9 mouse cellular contexts compared by ENCODE assay signal in the genomic region with DNA sequence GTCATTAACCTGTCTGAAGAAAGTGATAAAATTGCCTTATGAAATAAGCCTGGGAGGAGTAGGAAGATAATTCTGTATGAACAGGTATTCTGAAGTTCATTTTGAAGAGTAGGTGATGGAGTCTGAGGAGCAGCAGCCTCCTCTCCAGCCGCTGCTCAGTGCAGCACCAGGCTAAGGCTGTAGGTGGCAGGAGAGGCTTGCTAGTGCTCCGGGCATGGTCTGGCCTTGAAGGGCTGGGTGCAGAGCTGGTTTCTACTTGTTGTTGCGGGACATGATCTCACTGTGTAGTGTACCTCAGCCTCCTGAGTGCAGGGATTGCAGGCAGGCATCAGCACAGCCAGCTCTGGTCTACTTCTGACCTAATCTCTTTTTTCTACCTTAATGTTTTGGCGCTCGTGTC. TPM values are rescaled to one million over a fixed set of nuclear protein-coding genes. Genes with fewer than 3 reads are reported as not detected.
DNase-seq lines count a peak whose midpoint lies in the region; ATAC-seq and TF ChIP-seq lines count a peak whose summit lies in the region.
"Had no signal": no experiment of that assay in that cellular context is flagged by ENCODE, and none has a peak within 500 bp of the region (broad histone marks: within the 10 kb centered on the region; RNA-seq: fewer than 3 reads in every experiment).

No protein-coding gene starts in this region.

- peak in 1 of 2 experiments; percentile 24 for DNase-seq in cerebellum, adult 2 months
- DNase-seq in cerebellum, adult 9-11 months, result no peak
- peak; percentile 29 to 39 for DNase-seq in cerebellum, postnatal 36 days
- peak; percentile 13 to 35 for DNase-seq in gastrocnemius, adult 8-10 months (ENCODE audit: low spot score in 2 of 2)
- DNase-seq in left cerebral cortex, adult 18-20 months (ENCODE audit: low spot score in 2 of 2), result peak; percentile 44 to 45
- peak; percentile 28 to 34 for DNase-seq in right cerebral cortex, postnatal 36 days (ENCODE audit: low spot score in 2 of 2)

- peak; percentile 66 for TF ChIP-seq CTCF in cerebellum, adult 2 months (IDR thresholded peaks at IDR 0.05; ENCODE audit: borderline replicate concordance, insufficient read depth, low read depth, low read length)

- H3K27ac ChIP-seq in cerebellum, adult 2 months (ENCODE audit: insufficient read depth, low read length), result no peak overlapping the region

- no peak for TF ChIP-seq POLR2A in cerebellum, adult 2 months (IDR thresholded peaks at IDR 0.05; ENCODE audit: borderline replicate concordance, insufficient read depth, low read length)

- no peaks in the 10 kb centered on the region for H3K27me3 ChIP-seq in cerebellum, adult 2 months (ENCODE audit: control insufficient read depth, insufficient read depth, low read length)
- H3K27me3 ChIP-seq: megakaryocyte, embryonic 14.5 days had no signal

- 63% methylated on average over 5 of the region's 5 CpGs for WGBS in cerebellum, adult 2 months

- no peaks in the 10 kb centered on the region; the same call in 1 of the 2 replicates for H3K4me1 ChIP-seq in cerebellum, adult 2 months (ENCODE audit: control insufficient read depth, insufficient read depth, low read length)

- H3K4me3 ChIP-seq in cerebellum, adult 2 months (replicated peaks; ENCODE audit: insufficient read depth, low read depth, low read length), result no peak overlapping the region
- H3K4me3 ChIP-seq: megakaryocyte, embryonic 14.5 days had no signal

- ATAC-seq in inflammation-experienced regulatory T-cells, adult 6 months, result peak; percentile 99
- ATAC-seq in megakaryocyte, adult 5-6 weeks (ENCODE audit: poor library complexity, severe bottlenecking), result peak; percentile 51; the same call in 1 of the 2 replicates

RNA-seq across cellular contexts. Expression of gene Nol10, which starts 18.7 kb away (rescaled TPM):
- 14.9 and 16.6 TPM in 2 replicates for polyA plus RNA-seq in cerebellum, adult 2 months (2012; rRNA removed)
- 1 to 10 TPM; 6.8 to 9.1 (median 8.6) TPM for total RNA-seq in gastrocnemius, adult 8-10 months (2022)
- polyA plus RNA-seq in inflammation-experienced regulatory T-cells, adult 6 months (2017; shearing (Covaris generic)), result 10 to 100 TPM; 27.7 to 35.0 (median 33.4) TPM
- 10 to 100 TPM; 20.8 to 21.3 TPM for total RNA-seq in left cerebral cortex, adult 18-20 months (2021)
- total RNA-seq in megakaryocyte, adult 5-6 weeks (2015), result 7.0 and 10.6 TPM in 2 replicates
- 5.9 and 6.0 TPM in 2 replicates for total RNA-seq in megakaryocyte, adult 5-6 weeks (2017)

RNA-seq across cellular contexts. Expression of gene Atp6v1c2, which starts 37.8 kb away (rescaled TPM):
- 0.15 and 0.16 TPM in 2 replicates for polyA plus RNA-seq in cerebellum, adult 2 months (2012; rRNA removed)
- not detected for total RNA-seq in gastrocnemius, adult 8-10 months (2022)
- under 1 TPM in 1 of 3 experiments, not detected in 2; 0.35 TPM for polyA plus RNA-seq in inflammation-experienced regulatory T-cells, adult 6 months (2017; shearing (Covaris generic))
- 1 to 10 TPM; 3.1 to 4.7 TPM for total RNA-seq in left cerebral cortex, adult 18-20 months (2021)
- total RNA-seq in megakaryocyte, adult 5-6 weeks (2015), result not detected in 2 replicates
- total RNA-seq in megakaryocyte, adult 5-6 weeks (2017), result not detected in 2 replicates
